Mouse (Mus musculus): ENCODE measurements around the gene Fam178b. TPM values are rescaled to one million over a fixed set of nuclear protein-coding genes. Genes with fewer than 3 reads are reported as not detected.

Gene Fam178b
- polyA plus RNA-seq, 1 experiment: 0.29 TPM

DNA sequence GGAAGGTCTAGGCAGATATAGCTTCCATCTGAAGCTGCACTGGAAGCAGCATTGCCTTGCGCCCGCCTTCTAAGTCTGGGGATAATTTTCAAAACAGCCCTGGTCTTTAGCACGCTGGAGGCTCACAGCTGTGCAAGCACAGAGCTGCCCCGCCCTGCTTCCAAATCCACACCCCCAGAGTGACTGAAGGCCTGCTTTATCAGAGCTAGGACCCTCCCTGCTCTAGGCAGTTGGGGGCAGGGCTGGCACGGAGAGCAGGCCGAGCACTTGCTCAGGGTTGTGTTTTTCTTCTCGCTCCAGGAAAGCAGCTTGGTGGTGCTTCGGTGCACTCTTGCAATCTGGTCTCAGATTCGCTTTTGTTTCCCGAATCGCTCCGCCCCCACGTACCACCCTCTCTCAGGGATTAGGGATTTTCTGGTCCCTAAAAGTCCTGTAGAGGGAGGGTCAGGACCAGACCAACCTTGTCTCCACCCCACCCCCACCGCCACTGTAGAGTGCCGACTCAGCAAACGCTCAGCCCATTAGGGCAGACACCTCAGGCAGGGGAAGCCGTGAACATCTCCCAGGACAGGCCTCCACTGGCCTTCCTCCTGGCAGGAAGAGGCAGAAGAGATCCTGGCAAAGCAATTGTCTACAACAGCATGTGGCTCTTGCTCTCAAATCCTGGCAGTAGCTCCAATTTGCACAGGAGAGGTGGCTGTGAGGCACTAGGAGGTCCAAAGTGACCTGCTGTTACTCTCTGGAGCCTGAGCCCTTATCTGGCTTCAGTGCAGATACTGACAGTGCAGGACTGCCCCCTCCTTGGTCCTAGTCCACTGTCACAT, 102.4 kb downstream of the Fam178b start:
- no peak for TF ChIP-seq CTCF (IDR thresholded peaks at IDR 0.05; ENCODE audit: extremely low read depth, insufficient read length, insufficient replicate concordance, low read depth, low read length)
- TF ChIP-seq POLR2A (IDR thresholded peaks at IDR 0.05; ENCODE audit: low read depth, low read length): no peak
- peak overlapping the region; percentile 34 for H3K4me3 ChIP-seq (ENCODE audit: low read depth, low read length)
- H3K36me3 ChIP-seq (ENCODE audit: control insufficient read depth, insufficient read depth, low read length): no peaks in the 10 kb centered on the region
- 8% methylated on average over 17 of the region's 17 CpGs for WGBS
- no peaks in the 10 kb centered on the region for H3K27me3 ChIP-seq (ENCODE audit: control insufficient read depth, insufficient read depth, low read length)
- peaks cover 34% of the 10 kb centered on the region for H3K4me1 ChIP-seq (ENCODE audit: control insufficient read depth, insufficient read depth, insufficient read length, low read length)
- peak overlapping the region; percentile 48 for H3K27ac ChIP-seq (ENCODE audit: insufficient read depth, low read depth, low read length)

DNA sequence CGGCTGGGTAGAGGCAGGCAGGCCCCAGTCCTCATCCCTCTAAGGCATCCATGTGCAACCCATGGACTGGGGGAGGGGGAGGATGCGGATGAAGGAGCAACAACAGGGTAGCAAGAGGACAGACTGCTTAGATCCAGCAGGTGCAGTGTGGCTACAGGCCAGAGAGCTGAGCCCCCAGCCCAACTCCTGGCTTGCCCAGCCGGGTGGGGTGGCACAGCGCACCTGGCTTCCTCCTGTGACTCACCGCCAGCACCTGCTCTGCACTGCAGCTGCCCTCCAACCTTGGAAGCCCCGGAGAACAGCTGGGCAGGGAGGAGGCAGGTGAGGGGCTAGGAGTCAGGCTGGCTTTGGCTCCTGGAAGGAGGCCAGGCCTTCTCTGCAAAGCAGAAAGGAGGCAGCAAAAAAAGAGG, 103.0 kb downstream of the Fam178b start:
- Histone ChIP-seq H3K36me3 (ENCODE audit: control insufficient read depth, insufficient read depth, low read length) (no peaks in the 10 kb centered on the region), H3K4me3 (ENCODE audit: low read depth, low read length) (no peak overlapping the region), H3K4me1 (ENCODE audit: control insufficient read depth, insufficient read depth, insufficient read length, low read length) (peaks cover 34% of the 10 kb centered on the region), H3K27ac (ENCODE audit: insufficient read depth, low read depth, low read length) (peak overlapping the region; percentile 48), H3K27me3 (ENCODE audit: control insufficient read depth, insufficient read depth, low read length) (no peaks in the 10 kb centered on the region)
- WGBS: 17% methylated on average over 6 of the region's 6 CpGs
- TF ChIP-seq POLR2A (IDR thresholded peaks at IDR 0.05; ENCODE audit: low read depth, low read length) (no peak), CTCF (IDR thresholded peaks at IDR 0.05; ENCODE audit: extremely low read depth, insufficient read length, insufficient replicate concordance, low read depth, low read length) (no peak)

DNA sequence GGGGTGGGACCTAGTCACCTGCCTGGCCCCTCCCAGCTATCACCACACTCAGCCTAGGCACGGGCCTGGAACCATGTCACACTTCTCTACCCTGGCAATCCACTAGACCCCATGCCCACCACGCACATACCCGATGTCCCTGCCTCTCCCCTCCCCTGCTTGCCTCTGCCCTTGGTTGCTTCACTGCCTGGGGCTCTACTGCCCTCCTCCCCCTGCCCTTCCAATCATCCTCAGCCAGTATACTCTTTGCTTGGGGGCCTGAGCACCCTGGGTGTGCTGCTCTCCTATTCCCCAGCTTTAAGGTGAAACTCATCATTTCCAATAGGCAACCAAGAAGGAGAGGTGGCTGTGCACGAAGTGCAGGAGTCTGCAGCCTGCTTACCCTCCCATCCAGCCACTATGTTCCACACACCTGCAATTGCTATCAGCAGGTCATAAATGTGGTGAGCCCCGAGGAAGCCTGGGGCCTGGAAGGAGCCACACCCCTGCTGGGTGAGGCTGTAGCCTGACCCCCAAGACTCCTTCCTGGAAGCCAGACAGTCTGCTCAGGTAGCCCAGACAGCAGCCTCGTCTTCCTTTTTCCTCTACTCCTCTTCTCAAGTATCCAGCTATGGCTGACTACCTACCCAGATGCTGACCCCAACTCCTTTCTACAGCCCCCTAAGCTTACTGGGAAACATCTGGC, 105.8 kb downstream of the Fam178b start:
- WGBS: 33% methylated on average over 6 of the region's 6 CpGs
- H3K4me1 ChIP-seq (ENCODE audit: control insufficient read depth, insufficient read depth, insufficient read length, low read length): peaks cover 41% of the 10 kb centered on the region

DNA sequence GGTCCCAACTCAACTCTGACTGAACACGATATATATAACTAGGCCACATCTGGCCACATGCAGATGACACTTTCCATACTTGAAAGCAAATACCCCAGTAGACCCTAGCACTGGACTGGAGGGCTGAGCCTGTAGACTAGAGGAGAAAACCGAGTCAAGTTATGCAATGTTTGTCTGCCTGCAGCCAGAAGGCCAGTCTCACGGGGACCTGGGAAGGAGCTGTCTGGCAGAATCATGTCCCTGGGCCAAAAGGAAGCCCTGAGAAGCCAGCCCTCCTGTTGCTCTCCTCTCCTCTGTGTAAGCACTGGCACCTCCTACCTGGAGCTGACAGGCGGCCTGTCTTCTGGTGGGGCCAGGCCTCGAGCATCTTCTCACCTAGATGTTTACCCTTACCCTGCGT, 107.6 kb downstream of the Fam178b start:
- no peak for TF ChIP-seq CTCF (IDR thresholded peaks at IDR 0.05; ENCODE audit: extremely low read depth, insufficient read length, insufficient replicate concordance, low read depth, low read length)
- Histone ChIP-seq H3K27ac (ENCODE audit: insufficient read depth, low read depth, low read length) (no peak overlapping the region), H3K4me3 (ENCODE audit: low read depth, low read length) (no peak overlapping the region)

More for the DNA sequence above, 105.8 kb downstream of the Fam178b start:
- TF ChIP-seq POLR2A (IDR thresholded peaks at IDR 0.05; ENCODE audit: low read depth, low read length): no peak
- TF ChIP-seq CTCF (IDR thresholded peaks at IDR 0.05; ENCODE audit: extremely low read depth, insufficient read length, insufficient replicate concordance, low read depth, low read length): no peak
- Histone ChIP-seq H3K27me3 (ENCODE audit: control insufficient read depth, insufficient read depth, low read length) (no peaks in the 10 kb centered on the region), H3K27ac (ENCODE audit: insufficient read depth, low read depth, low read length) (peak overlapping the region; percentile 19; the same call in 1 of the 2 replicates), H3K4me3 (ENCODE audit: low read depth, low read length) (no peak overlapping the region), H3K36me3 (ENCODE audit: control insufficient read depth, insufficient read depth, low read length) (no peaks in the 10 kb centered on the region)

DNA sequence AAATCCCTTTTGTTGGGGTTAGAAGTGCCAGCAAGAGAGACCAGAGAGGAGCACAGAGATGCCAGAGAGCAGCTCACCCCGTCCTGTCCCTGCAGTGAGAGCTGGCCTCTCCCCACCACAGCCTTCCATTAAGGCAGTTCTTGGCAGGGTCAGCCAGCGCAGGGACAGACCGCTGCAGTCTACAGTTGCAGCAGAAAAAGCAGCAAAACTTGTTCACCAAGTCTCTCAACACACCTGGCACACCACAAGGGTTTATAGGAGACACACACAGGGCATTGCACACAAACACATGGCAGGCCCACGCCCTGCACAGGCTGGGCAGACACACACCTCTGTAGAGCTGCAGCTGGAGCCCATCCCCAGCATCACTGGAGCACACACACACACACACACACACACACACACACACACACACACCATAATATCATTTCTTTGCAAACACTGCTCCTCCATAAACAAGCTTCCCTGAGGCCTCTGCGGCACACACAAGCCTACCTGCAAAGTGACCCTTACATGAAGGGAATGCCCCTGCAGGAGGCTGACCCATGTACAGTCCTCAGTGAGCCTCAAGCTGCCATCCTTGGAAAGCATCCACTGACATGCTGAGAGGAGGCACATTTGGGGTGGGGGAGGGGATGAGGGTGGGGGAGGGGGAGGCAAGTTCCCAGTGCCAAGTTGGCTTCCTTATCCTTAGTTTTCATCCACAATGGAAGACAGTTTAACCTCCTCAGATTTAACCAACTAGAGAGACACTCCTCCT, 108.6 kb downstream of the Fam178b start:
- H3K27ac ChIP-seq (ENCODE audit: insufficient read depth, low read depth, low read length): peak overlapping the region; percentile 2; the same call in 1 of the 2 replicates
- H3K36me3 ChIP-seq (ENCODE audit: control insufficient read depth, insufficient read depth, low read length): no peaks in the 10 kb centered on the region
- TF ChIP-seq CTCF (IDR thresholded peaks at IDR 0.05; ENCODE audit: extremely low read depth, insufficient read length, insufficient replicate concordance, low read depth, low read length) (no peak), POLR2A (IDR thresholded peaks at IDR 0.05; ENCODE audit: low read depth, low read length) (no peak)
- WGBS: 42% methylated on average over 5 of the region's 5 CpGs
- H3K27me3 ChIP-seq (ENCODE audit: control insufficient read depth, insufficient read depth, low read length): no peaks in the 10 kb centered on the region
- H3K4me1 ChIP-seq (ENCODE audit: control insufficient read depth, insufficient read depth, insufficient read length, low read length): peaks cover 40% of the 10 kb centered on the region
- no peak overlapping the region for H3K4me3 ChIP-seq (ENCODE audit: low read depth, low read length)

More for the DNA sequence above, 107.6 kb downstream of the Fam178b start:
- WGBS: 67% methylated on average over 6 of the region's 6 CpGs
- Histone ChIP-seq H3K27me3 (ENCODE audit: control insufficient read depth, insufficient read depth, low read length) (no peaks in the 10 kb centered on the region), H3K36me3 (ENCODE audit: control insufficient read depth, insufficient read depth, low read length) (no peaks in the 10 kb centered on the region), H3K4me1 (ENCODE audit: control insufficient read depth, insufficient read depth, insufficient read length, low read length) (peaks cover 38% of the 10 kb centered on the region)

DNA sequence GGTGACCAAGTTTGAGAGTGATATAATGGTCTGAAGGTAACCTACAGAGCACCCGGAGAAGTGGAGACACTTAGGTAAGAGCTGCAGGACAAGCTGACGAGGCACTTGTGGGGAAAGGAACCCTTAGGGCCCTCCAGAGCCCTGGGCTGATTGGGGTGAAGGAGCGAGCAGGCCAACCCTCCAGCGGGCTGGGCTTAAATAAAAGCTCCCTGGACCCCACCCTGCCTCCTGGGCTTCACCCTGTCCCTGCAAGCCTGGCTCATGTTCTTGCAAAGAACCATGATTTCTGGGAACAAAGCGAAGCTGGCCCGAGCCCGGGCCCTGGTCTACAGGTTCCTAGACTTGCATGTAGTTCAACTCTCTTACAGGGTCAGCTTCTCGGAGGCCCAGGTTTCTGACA, 109.5 kb downstream of the Fam178b start:
- WGBS: 72% methylated on average over 8 of the region's 8 CpGs
- H3K27me3 ChIP-seq (ENCODE audit: control insufficient read depth, insufficient read depth, low read length): no peaks in the 10 kb centered on the region
- peaks cover 44% of the 10 kb centered on the region for H3K4me1 ChIP-seq (ENCODE audit: control insufficient read depth, insufficient read depth, insufficient read length, low read length)
- H3K4me3 ChIP-seq (ENCODE audit: low read depth, low read length): no peak overlapping the region
- H3K27ac ChIP-seq (ENCODE audit: insufficient read depth, low read depth, low read length): no peak overlapping the region
- no peak for TF ChIP-seq POLR2A (IDR thresholded peaks at IDR 0.05; ENCODE audit: low read depth, low read length)
- TF ChIP-seq CTCF (IDR thresholded peaks at IDR 0.05; ENCODE audit: extremely low read depth, insufficient read length, insufficient replicate concordance, low read depth, low read length): no peak
- no peaks in the 10 kb centered on the region for H3K36me3 ChIP-seq (ENCODE audit: control insufficient read depth, insufficient read depth, low read length)
